Mouse (Mus musculus) urinary bladder, postnatal 36 days (tissue): ENCODE measurements around the gene Insrr.

ENCODE experiments used
- DNase-seq, 2 experiments: peaks; one replicate each; pipeline ENCODE4 v3.0.0; 2022; ENCODE audit warnings: low spot score in 2 of 2, mixed read lengths in 1 of 2

Gene Insrr

GRCm38 (mm10) chr3:87796736-87797334, at the start of gene Insrr:
Gene Insrr (plus strand): TSS chr3:87796951.
- peak; percentile 35 to 41 for DNase-seq

- DNase-seq = no peak
Observed at GRCm38 (mm10) chr3:87748431-87748830, 48.3 kb upstream of the Insrr start, which contains the start of gene Lrrc71. Gene Lrrc71 (minus strand): TSS chr3:87748625.

DNA sequence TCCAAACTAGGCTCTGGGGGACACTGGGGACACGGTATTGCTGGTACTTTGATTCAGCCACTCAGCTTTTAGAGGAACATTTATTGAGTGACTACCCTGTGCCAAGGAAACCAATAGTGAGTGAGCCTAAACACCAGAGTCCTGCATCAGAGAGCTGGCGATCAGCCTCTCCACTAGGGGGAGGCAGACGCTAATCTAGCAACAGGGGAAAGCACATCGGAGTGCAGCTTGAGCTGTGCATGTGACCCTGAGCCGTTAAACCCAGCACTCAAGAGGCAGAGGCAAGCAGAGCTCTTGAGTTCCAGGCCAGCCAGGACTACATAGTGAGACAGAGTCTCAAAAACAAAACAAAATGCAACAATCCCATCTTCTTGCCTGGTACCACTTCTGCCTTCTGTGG, 47.7 kb upstream of the Insrr start:
- peak; percentile 37 to 56 for DNase-seq

DNA sequence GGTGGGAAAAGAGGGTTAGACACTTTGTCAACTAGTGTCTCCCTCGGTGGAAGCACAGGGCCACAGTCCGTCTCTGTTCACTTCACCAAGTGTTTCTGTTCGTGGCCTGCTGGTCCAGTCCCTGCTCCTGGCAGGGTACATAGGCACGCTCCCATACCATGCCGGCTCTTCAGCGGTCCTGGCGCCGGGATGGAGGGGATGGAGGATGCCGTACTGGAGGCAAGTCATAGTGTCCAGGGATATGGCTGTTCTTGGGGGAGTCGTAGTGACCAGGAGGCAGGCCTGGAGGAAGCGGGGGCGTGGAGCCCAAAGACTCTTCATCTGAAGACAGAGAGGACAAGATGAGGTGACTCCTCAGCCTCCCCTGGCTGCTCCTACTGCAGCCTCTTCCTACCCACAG, 46.8 kb upstream of the Insrr start:
- DNase-seq = no peak

- no peak for DNase-seq
Observed at GRCm38 (mm10) chr3:87752567-87752966, 44.2 kb upstream of the Insrr start.

DNA sequence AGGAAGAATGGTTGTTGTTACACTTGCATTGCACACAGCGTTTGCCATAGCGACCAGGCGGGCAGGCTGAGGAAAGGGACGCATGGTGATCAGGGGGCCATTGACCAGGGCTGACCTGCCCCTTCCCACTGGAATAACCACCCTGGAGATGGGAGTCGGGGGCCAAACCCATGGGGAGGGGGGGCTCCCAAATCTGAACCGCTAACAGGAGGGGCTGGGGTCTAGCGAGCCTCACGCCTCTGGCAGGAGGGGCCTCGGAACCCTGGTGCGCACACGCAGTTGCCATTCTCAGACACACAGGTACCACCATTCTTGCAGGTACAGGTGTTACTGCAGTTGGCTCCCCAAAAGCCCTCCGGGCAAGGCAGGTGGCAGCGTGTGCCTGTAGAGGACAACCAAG, 42.9 kb upstream of the Insrr start:
- no peak for DNase-seq

DNA sequence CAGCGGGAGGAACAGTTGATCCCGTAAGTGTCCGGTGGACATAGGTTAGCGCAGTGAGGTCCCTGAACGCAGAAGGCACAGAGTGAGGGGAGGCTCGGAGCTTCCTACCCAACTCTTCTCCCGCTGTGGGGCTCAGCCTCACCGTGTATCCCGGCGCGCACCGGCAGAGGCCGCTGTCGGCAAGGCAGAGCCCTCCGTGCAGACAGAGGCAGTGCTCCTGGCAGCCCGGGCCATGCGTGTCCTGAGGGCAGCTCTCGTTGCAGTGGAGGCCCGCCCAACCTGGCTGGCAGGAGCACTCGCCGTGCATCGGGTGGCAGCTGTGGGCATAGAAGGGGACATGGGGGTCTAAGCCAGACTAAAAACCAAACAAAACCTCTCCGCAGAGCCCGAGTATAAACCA, 40.8 kb upstream of the Insrr start:
- peak; percentile 81 to 84 for DNase-seq

- no peak for DNase-seq
Observed at GRCm38 (mm10) chr3:87756488-87756887, 40.3 kb upstream of the Insrr start.

DNA sequence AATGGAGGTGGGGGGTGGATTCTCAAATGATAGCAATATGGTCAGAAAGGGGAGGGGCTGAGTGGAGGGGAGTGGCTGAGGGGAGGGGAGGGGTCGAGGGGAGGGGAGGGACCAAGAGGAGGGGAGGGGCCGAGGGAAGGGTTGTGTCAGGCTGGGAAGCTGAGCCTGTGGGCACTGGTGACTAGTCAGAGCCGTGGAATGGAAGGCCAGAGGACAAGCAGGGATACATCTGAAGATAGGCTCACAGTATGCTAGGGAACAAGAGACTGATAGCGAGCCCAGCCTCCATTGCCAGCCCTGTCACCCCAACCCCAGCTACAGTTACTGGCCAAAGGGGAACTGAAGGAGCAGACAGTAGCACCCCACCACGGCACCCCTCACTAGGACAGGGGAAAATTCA, 38.1 kb upstream of the Insrr start:
- no peak for DNase-seq

DNA sequence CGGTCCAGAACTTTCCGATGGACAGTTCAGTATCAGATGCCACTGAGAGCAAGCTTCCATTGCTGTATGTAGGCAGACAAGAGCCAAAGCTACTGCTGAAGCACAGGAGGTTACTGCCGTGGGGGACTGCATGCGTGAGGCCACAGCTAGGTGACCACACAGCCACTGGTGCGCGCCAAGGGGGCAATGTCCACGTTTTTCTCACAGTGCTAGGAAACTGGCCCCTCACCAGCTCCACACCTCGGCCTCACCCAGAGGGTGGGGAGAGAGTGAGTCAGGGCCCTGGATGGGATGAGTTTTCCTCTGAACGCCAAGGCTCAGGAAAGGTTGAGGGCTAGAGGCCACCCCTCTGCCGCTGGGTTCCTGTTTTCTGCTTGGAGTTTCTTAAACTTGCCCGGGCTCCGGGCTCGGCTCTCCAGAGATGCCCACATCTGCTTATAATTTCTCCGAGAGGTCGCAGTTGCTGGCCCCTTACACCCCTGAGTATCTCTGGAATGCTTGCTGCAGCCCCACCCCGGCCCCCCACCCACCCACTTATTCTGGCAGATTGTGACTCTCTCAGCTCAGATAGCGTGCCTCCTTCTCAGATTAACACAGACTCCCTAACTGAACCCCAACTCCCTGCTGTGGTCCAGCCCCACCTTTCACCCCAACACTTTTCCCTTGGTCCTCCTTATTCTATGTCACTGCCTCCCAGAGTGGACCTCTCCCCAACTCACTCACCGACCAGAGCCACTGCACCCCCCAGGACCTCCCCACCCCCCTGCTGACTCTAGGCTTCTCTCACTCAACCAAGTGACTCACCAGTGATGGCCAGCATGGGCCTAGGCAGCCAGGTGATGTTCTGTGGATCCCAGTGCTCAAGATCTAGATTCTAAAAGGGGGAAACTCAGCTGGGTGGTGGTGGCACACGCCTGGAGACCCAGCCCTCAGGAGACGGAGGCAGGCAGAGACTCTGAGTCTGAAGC, 35.1 kb upstream of the Insrr start:
- DNase-seq = no peak

DNA sequence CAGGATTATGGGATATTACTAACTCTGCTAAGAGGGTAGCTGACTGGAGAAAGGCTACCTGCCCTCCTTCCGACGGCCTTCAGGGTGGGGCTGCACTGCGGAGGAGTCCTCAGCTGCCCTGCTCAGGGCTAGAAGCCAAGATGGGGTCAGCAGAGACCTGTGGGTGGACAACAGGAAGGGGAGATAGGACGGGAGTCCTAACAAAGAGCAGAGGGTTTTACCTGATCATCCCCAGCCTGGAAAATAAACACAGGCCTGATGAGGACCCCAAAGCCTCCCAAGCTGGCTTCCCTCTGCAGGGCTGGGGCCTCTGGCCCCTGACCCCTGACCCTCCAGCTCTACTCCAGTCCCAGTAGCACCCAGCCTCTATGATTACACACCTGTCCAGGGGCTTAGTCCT, 33.5 kb upstream of the Insrr start:
- DNase-seq = no peak

GRCm38 (mm10) chr3:87763683-87764289, 33.0 kb upstream of the Insrr start:
- DNase-seq = peak; percentile 39 to 61

DNA sequence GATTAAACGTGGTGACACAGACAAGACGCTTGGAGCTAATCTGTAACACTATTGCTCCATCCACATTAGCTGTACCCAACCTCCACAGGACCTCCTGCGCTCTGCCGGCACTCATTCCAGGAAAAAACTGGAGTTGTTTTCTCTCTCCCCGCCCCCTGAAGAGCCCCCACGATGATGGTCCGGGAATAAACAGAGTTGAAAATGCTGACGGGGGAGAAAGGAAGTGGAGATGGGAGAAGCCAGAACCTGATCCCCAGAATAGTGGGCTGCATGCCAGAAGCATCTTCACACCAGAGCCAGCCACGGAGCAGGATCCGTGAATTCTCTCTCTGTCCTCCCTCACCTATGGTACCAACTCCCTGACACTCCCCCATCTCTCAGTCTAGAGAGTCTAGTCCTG, 32.2 kb upstream of the Insrr start:
- no peak for DNase-seq

GRCm38 (mm10) chr3:87765091-87765490, 31.7 kb upstream of the Insrr start:
- DNase-seq = peak in 1 of 2 experiments; percentile 28

DNA sequence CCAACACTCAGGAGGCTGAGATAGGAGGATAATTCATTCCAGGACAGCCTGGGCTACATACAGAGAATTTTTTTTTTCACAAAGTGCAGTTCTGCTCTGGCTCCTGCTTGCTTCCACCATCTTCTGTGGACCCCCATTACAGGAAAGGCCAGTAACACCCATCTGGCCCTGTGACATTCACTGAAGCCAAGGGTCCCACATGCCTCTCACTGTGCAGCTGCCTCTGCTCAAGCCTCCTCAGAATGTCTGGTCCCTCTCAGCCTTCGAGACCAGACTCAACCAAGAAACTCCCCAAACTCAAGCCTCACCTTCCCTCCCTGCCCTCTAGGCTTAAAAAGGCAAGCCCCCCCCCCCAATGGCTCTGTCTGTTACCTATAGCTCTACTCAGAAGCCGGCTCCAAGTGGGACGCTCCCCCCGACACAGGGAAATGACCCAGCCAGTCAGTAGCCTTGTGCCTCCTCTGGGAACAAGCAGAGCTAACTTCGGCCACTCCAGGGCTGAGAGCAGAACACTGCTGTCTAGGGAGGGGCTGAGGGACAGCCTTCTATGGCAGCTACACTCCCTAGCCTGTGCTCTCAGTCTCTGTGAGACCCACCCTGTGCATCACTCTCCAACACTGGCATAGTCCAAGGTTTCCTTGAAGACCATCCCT, 31.0 kb upstream of the Insrr start:
- DNase-seq = no peak

DNA sequence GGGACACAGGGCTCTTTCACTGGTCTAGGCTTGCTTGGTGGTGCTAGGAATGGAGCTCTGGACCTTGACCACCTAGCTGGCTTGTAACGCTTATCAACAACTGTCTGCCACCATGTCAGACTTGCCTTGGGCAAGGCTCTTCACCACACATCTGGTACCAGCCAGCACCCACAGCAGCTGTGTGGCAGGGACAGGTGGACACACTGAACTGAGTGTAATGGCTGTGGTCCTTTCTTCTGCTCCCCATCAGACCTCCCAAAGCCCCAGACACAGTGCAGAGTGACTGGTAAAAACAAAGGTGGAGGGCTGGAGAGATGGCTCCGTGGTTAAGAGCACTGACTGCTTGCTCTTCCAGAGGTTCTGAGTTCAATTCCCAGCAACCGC, 30.5 kb upstream of the Insrr start:
- no peak for DNase-seq

DNA sequence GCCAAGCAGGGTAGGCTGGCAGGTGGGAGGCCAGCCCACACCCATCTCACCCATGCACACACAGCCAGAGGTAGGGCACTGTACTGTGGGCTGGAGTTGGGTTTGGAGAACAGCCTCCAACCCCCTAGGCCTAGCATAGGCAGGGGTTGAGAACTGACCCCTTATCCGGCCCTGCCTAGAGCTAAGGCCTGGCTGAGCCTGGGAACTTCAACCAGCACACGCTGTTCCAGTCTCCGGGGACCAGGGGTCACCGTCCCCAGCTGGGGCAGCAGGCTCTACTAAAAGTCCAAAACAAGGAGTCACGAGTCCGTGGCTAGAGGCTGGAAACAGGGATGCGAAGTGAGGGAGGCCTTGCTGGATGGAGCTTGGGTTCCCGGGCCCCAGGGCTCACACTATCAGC, 29.0 kb upstream of the Insrr start:
- DNase-seq = no peak

- no peak for DNase-seq
Observed at GRCm38 (mm10) chr3:87768431-87768830, 28.3 kb upstream of the Insrr start.

- DNase-seq = peak; percentile 67 to 83
Observed at GRCm38 (mm10) chr3:87768844-87769243, 27.9 kb upstream of the Insrr start.

- DNase-seq = no peak
Observed at GRCm38 (mm10) chr3:87769506-87769905, 27.2 kb upstream of the Insrr start.

GRCm38 (mm10) chr3:87770280-87770679, 26.5 kb upstream of the Insrr start:
- no peak for DNase-seq

- no peak for DNase-seq
Observed at GRCm38 (mm10) chr3:87771088-87771487, 25.7 kb upstream of the Insrr start.
